Mouse (Mus musculus) midbrain, embryonic 13.5 days (tissue): ENCODE measurements around the gene Atp7b. TPM values are rescaled to one million over a fixed set of nuclear protein-coding genes. Genes with fewer than 3 reads are reported as not detected.

ENCODE experiments used
- ATAC-seq: fragments of 200-750 bp; cut with Nextera tagmentation; 2 replicates; pipeline ENCODE4 v1.8.0; 2017; ENCODE audit warnings: mild to moderate bottlenecking, moderate TSS enrichment, moderate library complexity
- H3K27ac ChIP-seq: fragments of 300-500 bp; sonication (generic); 2 replicates; pipeline ENCODE4 v1.5.1; 2015; ENCODE audit warnings: inconsistent platforms, mild to moderate bottlenecking, moderate library complexity
- H3K27me3 ChIP-seq: fragments of 300-500 bp; sonication (generic); 2 replicates; pipeline ENCODE4 v1.6.1; 2015; ENCODE audit warnings: mild to moderate bottlenecking, inconsistent platforms
- H3K36me3 ChIP-seq: fragments of 300-500 bp; sonication (generic); 2 replicates; pipeline ENCODE4 v1.6.1; 2015; ENCODE audit warnings: mild to moderate bottlenecking, inconsistent platforms
- H3K4me1 ChIP-seq: fragments of 300-500 bp; sonication (generic); replicated peaks from 2 replicates; pipeline ENCODE4 v1.6.1; 2015; ENCODE audit warnings: inconsistent platforms
- H3K4me2 ChIP-seq: fragments of 300-500 bp; sonication (generic); replicated peaks from 2 replicates; pipeline ENCODE4 v1.6.1; 2015; ENCODE audit warnings: moderate library complexity, mild to moderate bottlenecking, inconsistent platforms
- H3K4me3 ChIP-seq: fragments of 300-500 bp; sonication (generic); replicated peaks from 2 replicates; pipeline ENCODE4 v1.5.1; 2015; ENCODE audit warnings: mild to moderate bottlenecking, inconsistent platforms
- H3K9ac ChIP-seq: fragments of 300-500 bp; sonication (generic); replicated peaks from 2 replicates; pipeline ENCODE4 v1.6.1; 2015; ENCODE audit warnings: mild to moderate bottlenecking, inconsistent platforms
- H3K9me3 ChIP-seq: fragments of 300-500 bp; sonication (generic); 2 replicates; pipeline ENCODE4 v1.6.1; 2016; ENCODE audit warnings: mild to moderate bottlenecking, inconsistent platforms
- WGBS: fragments of 180-500 bp; shearing (Covaris S2); methylation state at CpG from one replicate; pipeline ENCODE4 v1.1.7; 2015; 5-methylcytosine and 5-hydroxymethylcytosine counted together
- polyA plus RNA-seq: library from polyadenylated mRNA; unstranded; fragments of >200 nt; fragmentation: Nextera tagmentation; extraction: Ambion mirVana; gene quantifications from 2 replicates; pipeline ENCODE4 v1.2.1, GENCODE M21; 2015

Gene Atp7b
- polyA plus RNA-seq: 1.4 and 1.5 TPM in 2 replicates

GRCm38 (mm10) chr8:22059821-22060445, at the start of gene Atp7b:
TSS of gene Atp7b (minus strand) at chr8:22060305.
- H3K27me3 ChIP-seq: peaks cover 16% of the 10 kb centered on the region
- H3K4me1 ChIP-seq: peaks cover 13% of the 10 kb centered on the region
- peak within 1 kb of the TSS; percentile 47; the same call in 1 of the 2 replicates for H3K27ac ChIP-seq
- peak within 1 kb of the TSS; percentile 78 for H3K9ac ChIP-seq
- WGBS: under 1% methylated on average over 41 of the region's 46 CpGs
- peak; percentile 97 for ATAC-seq
- no peaks in the 10 kb centered on the region for H3K9me3 ChIP-seq
- H3K36me3 ChIP-seq: peaks cover 17% of the 10 kb centered on the region
- peak within 1 kb of the TSS; percentile 71 for H3K4me3 ChIP-seq
- H3K4me2 ChIP-seq: peak within 1 kb of the TSS; percentile 81

DNA sequence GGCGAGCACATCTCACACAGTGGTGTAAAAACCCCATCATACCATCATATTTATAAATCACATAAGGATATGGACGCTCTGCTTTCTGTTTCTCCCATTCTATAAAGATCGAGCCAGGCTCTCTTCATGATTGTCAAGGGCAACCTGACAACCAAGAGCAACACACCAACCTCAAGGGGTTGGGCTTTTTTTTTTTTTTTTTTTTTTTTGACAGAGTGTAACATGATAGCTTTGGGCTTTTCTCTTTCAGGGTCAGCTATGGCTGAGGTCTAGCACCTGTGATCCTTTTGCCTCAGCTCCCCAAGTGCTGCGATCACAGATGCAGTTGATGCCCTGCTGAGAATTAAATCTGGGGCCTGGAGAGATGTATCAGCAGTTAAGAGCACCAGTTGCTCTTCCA, 46.9 kb upstream of the Atp7b start:
- H3K27me3 ChIP-seq: no peaks in the 10 kb centered on the region
- 81% methylated on average over 4 of the region's 4 CpGs for WGBS
- no peak overlapping the region for H3K27ac ChIP-seq
- H3K4me3 ChIP-seq: no peak overlapping the region
- no peaks in the 10 kb centered on the region for H3K36me3 ChIP-seq
- H3K9me3 ChIP-seq: no peaks in the 10 kb centered on the region
- H3K9ac ChIP-seq: no peak overlapping the region
- no peak for ATAC-seq
- H3K4me1 ChIP-seq: no peaks in the 10 kb centered on the region
- H3K4me2 ChIP-seq: no peak overlapping the region

- H3K9me3 ChIP-seq: no peaks in the 10 kb centered on the region
- peak; percentile 48; the same call in 1 of the 2 replicates for ATAC-seq
- H3K9ac ChIP-seq: no peak overlapping the region
- no peaks in the 10 kb centered on the region for H3K4me1 ChIP-seq
- H3K4me2 ChIP-seq: no peak overlapping the region
- H3K4me3 ChIP-seq: no peak overlapping the region
- no peaks in the 10 kb centered on the region for H3K27me3 ChIP-seq
- 45% methylated on average over 8 of the region's 8 CpGs for WGBS
- no peaks in the 10 kb centered on the region for H3K36me3 ChIP-seq
- H3K27ac ChIP-seq: no peak overlapping the region
These were observed 31.5 kb upstream of the Atp7b start for GRCm38 (mm10) chr8:22091568-22091967.

DNA sequence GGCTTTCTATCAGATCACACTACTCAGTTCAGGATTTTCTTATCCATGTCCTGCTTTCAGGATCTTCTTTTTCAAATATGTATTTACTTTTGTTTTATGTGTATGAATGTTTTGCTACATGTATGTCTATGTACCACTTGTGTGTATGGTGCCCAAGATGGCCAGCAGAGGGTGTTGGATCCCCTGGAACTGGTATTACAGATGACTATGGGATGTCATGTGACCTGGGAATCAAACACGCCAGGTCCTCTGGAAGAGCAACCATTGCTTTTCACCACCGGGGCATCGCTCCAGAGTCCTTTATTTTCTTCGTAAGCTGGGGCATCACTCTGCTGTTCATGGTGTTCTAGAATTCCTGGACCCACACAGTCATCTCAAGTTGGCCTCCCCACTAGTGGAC, 29.1 kb upstream of the Atp7b start:
- 89% methylated on average over 4 of the region's 4 CpGs for WGBS
- Histone ChIP-seq H3K27ac (no peak overlapping the region), H3K9me3 (no peaks in the 10 kb centered on the region), H3K4me2 (no peak overlapping the region), H3K4me3 (no peak overlapping the region), H3K27me3 (no peaks in the 10 kb centered on the region), H3K9ac (no peak overlapping the region), H3K4me1 (0 out of 2 replicates have a peak, but pooled peaks cover 4% of the 10 kb centered on the region), H3K36me3 (no peaks in the 10 kb centered on the region)
- no peak for ATAC-seq

- no peak overlapping the region for H3K9ac ChIP-seq
- WGBS: 89% methylated on average over 9 of the region's 9 CpGs
- H3K4me2 ChIP-seq: no peak overlapping the region
- H3K27me3 ChIP-seq: no peaks in the 10 kb centered on the region
- H3K4me1 ChIP-seq: no peaks in the 10 kb centered on the region
- no peaks in the 10 kb centered on the region for H3K36me3 ChIP-seq
- ATAC-seq: no peak
- no peaks in the 10 kb centered on the region for H3K9me3 ChIP-seq
- H3K4me3 ChIP-seq: no peak overlapping the region
- H3K27ac ChIP-seq: no peak overlapping the region
These were observed 19.4 kb upstream of the Atp7b start for GRCm38 (mm10) chr8:22079313-22080007.

- no peak for ATAC-seq
- Histone ChIP-seq H3K27ac (no peak overlapping the region), H3K27me3 (peaks cover 16% of the 10 kb centered on the region), H3K4me1 (peaks cover 13% of the 10 kb centered on the region), H3K4me3 (peak overlapping the region; percentile 71), H3K4me2 (peak overlapping the region; percentile 81), H3K36me3 (peaks cover 29% of the 10 kb centered on the region), H3K9ac (0 out of 2 replicates have a peak overlapping the region, but pooled peaks have one; percentile 21), H3K9me3 (no peaks in the 10 kb centered on the region)
- WGBS: 5% methylated on average over 3 of the region's 3 CpGs
These were observed 1.0 kb upstream of the Atp7b start for GRCm38 (mm10) chr8:22061126-22061525.

- peak; percentile 99 for ATAC-seq
- Histone ChIP-seq H3K27ac (peak within 1 kb of the TSS; percentile 47; the same call in 1 of the 2 replicates), H3K9ac (peak within 1 kb of the TSS; percentile 78), H3K27me3 (peaks cover 16% of the 10 kb centered on the region), H3K4me2 (peak within 1 kb of the TSS; percentile 81), H3K4me3 (peak within 1 kb of the TSS; percentile 71), H3K4me1 (peaks cover 13% of the 10 kb centered on the region), H3K9me3 (no peaks in the 10 kb centered on the region), H3K36me3 (peaks cover 23% of the 10 kb centered on the region)
- under 1% methylated on average over 36 of the region's 36 CpGs for WGBS
These were observed 363 bp upstream of the Atp7b start, which contains the start of gene Alg11 for GRCm38 (mm10) chr8:22060446-22060889. TSS of gene Alg11 (plus strand) at chr8:22060721.

DNA sequence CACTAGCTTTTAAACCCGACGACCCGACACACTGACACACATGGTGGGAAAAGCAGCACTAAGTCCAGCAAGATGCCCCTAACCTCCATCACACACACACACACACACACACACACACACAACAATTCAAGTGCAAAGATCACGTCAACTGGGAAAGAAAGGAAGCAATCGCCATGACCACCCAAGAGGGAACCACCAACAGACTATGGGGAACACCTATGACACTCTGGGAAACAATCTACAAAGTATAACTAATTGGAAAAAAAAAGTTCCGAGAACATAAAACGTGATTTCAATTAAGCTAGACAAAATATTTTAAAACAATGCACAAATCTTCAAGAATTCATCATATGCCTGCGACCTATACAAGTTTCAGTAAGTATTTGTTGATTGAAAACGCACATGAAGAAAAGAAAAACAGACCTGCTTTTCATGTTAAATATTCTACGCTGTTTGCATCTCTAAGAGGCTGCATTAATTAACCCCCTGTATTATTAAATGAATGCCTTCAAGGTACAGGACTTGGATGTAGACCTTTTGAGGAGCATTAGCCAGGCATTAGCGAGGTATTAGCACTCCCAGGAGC, 859 bp downstream of the Atp7b start:
- whole genome bisulfite sequencing: 33% methylated on average over 11 of the region's 11 CpGs
- Histone ChIP-seq H3K9me3 (no peaks in the 10 kb centered on the region), H3K9ac (peak overlapping the region; percentile 78), H3K4me2 (peak overlapping the region; percentile 81), H3K27me3 (peaks cover 16% of the 10 kb centered on the region), H3K4me1 (peaks cover 13% of the 10 kb centered on the region), H3K36me3 (peaks cover 12% of the 10 kb centered on the region), H3K4me3 (peak overlapping the region; percentile 71), H3K27ac (no peak overlapping the region)
- no peak for ATAC-seq

- H3K9me3 ChIP-seq: no peaks in the 10 kb centered on the region
- WGBS: 86% methylated on average over 9 of the region's 9 CpGs
- no peak for ATAC-seq
- H3K4me3 ChIP-seq: no peak overlapping the region
- H3K36me3 ChIP-seq: peaks cover 7% of the 10 kb centered on the region; the same call in 1 of the 2 replicates
- no peak overlapping the region for H3K9ac ChIP-seq
- H3K4me2 ChIP-seq: no peak overlapping the region
- H3K4me1 ChIP-seq: peaks cover 13% of the 10 kb centered on the region
- H3K27me3 ChIP-seq: peaks cover 16% of the 10 kb centered on the region
- H3K27ac ChIP-seq: no peak overlapping the region
These were observed 1.7 kb downstream of the Atp7b start for GRCm38 (mm10) chr8:22058368-22058767.

DNA sequence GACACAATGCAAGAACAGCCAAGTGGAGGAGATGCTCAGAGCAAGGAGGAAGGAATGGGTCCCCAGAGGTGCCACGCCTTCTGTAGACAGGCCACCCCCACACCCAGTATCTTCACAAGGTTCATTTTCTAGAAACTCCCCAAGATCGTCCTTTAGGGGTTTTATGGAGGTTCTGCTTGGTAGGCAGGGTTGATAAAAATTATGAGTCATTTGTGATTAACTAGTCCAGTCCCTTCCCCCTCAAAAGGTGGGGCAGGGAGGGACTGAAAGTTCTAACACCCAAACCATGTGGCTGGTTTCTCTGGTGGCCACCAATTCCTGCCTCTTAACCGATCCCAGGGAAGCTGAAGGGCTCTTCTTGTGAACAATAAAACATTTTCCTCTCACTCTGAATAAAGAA, 3.3 kb downstream of the Atp7b start:
- H3K9me3 ChIP-seq: no peaks in the 10 kb centered on the region
- H3K4me2 ChIP-seq: no peak overlapping the region
- 89% methylated on average over 3 of the region's 3 CpGs for WGBS
- no peak overlapping the region for H3K4me3 ChIP-seq
- no peaks in the 10 kb centered on the region for H3K36me3 ChIP-seq
- H3K27me3 ChIP-seq: peaks cover 16% of the 10 kb centered on the region
- peaks cover 13% of the 10 kb centered on the region for H3K4me1 ChIP-seq
- no peak overlapping the region for H3K27ac ChIP-seq
- H3K9ac ChIP-seq: no peak overlapping the region
- no peak for ATAC-seq

GRCm38 (mm10) chr8:22055492-22055877, 4.6 kb downstream of the Atp7b start:
- Histone ChIP-seq H3K4me2 (no peak overlapping the region), H3K27me3 (peaks cover 16% of the 10 kb centered on the region), H3K27ac (no peak overlapping the region), H3K9ac (no peak overlapping the region), H3K4me3 (no peak overlapping the region), H3K9me3 (no peaks in the 10 kb centered on the region), H3K36me3 (no peaks in the 10 kb centered on the region), H3K4me1 (peaks cover 6% of the 10 kb centered on the region)
- no peak for ATAC-seq
- 97% methylated on average over 2 of the region's 2 CpGs for WGBS
